Mouse (Mus musculus) heart, postnatal 0 days (tissue): ENCODE measurements around the gene Nectin1.

Source experiments
- CTCF ChIP-seq: IDR thresholded peaks from 2 replicates; pipeline ENCODE4 v1.5.1; 2016; ENCODE audit warnings: antibody characterized with exemption, control low read depth, low read depth
- EP300 ChIP-seq: IDR thresholded peaks from 2 replicates; pipeline ENCODE4 v1.6.1; 2016; ENCODE audit warnings: antibody characterized with exemption, low read depth

DNA sequence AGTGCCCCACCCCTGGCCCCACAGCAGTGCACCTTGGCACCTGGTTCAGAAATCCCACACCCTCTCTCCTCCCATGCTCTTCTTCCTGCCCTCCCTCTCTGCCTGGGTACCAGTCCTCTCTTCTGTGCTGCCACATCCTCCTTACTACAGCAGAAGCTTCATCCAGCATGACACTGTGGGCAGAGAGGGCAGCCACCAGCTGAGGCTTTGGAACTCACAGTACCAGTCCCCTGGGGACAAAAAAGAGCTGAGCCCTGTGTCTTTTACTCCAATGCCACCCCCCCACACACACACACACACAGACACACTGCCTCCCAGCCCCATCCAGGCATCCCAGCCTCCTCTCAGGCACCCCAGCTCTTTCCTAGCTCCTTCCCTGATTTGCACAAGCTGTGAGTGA lies 42.0 kb upstream of the Nectin1 start:
- TF ChIP-seq CTCF: no peak
- TF ChIP-seq EP300: no peak
